Mouse (Mus musculus): ENCODE measurements around the gene Epb41l2. TPM values are rescaled to one million over a fixed set of nuclear protein-coding genes. Genes with fewer than 3 reads are reported as not detected.

Epb41l2 gene
- polyA plus RNA-seq, 2 experiments: 6.8 to 11.7 TPM

DNA sequence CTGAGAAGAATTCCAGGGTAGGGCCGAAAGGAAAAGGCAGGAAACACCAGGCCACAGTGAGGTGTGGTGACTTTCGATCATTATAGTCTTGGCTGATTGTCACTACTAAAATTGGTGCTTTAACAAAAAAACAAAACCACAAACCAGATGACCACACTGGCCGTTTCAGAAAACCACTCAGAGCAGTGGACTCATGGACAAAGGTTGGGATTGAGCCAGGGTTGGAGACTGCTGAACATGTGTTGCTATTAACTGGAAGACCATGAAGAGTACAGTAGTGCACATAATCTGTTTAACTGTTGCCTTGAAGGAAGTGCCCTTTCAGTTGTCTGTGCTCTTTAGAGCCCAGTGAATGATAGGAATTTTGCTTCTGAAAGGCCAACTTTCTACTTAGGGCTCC, 167.5 kb downstream of the Epb41l2 start:
- ATAC-seq (ENCODE audit: insufficient read depth) (no peak), DNase-seq (ENCODE audit: low read depth in 3 of 3, low spot score in 3 of 3) (no peak)
- TF ChIP-seq EP300 (IDR thresholded peaks at IDR 0.05; ENCODE audit: low read depth): no peak
- no peak for TF ChIP-seq CTCF (IDR thresholded peaks at IDR 0.05; ENCODE audit: low read depth)
- no peak overlapping the region for H3K9ac ChIP-seq (replicated peaks)
- H3K36me3 ChIP-seq (replicated peaks; ENCODE audit: control insufficient read depth, insufficient read depth, low read depth): no peaks in the 10 kb centered on the region
- H3K9me3 ChIP-seq (ENCODE audit: control insufficient read depth, low read length): no peaks in the 10 kb centered on the region
- H3K27ac ChIP-seq: no peak overlapping the region
- no peaks in the 10 kb centered on the region for H3K27me3 ChIP-seq (ENCODE audit: control insufficient read depth, insufficient read depth, low read length)
- no peaks in the 10 kb centered on the region for H3K4me1 ChIP-seq (replicated peaks; ENCODE audit: control insufficient read depth in 2 of 2, insufficient read depth in 2 of 2, low read length in 1 of 2)
- 48% methylated on average over 3 of the region's 3 CpGs for whole genome bisulfite sequencing (ENCODE audit: insufficient replicate concordance)
- no peak overlapping the region for H3K4me2 ChIP-seq (ENCODE audit: low read depth)
- H3K4me3 ChIP-seq (ENCODE audit: insufficient read depth in 1 of 2, low read depth in 2 of 2, low read length in 2 of 2): no peak overlapping the region

- H3K4me3 ChIP-seq (ENCODE audit: insufficient read depth in 1 of 2, low read depth in 2 of 2, low read length in 2 of 2): no peak overlapping the region
- no peak for DNase-seq (ENCODE audit: low read depth in 3 of 3, low spot score in 3 of 3)
- no peak for ATAC-seq (ENCODE audit: insufficient read depth)
- H3K27ac ChIP-seq: no peak overlapping the region
- 68% methylated on average over 13 of the region's 13 CpGs for WGBS (ENCODE audit: insufficient replicate concordance)
- no peaks in the 10 kb centered on the region for H3K9me3 ChIP-seq (ENCODE audit: control insufficient read depth, low read length)
- H3K4me2 ChIP-seq (ENCODE audit: low read depth): no peak overlapping the region
- H3K36me3 ChIP-seq (replicated peaks; ENCODE audit: control insufficient read depth, insufficient read depth, low read depth): no peaks in the 10 kb centered on the region
- no peak overlapping the region for H3K9ac ChIP-seq (replicated peaks)
- no peak for TF ChIP-seq EP300 (IDR thresholded peaks at IDR 0.05; ENCODE audit: low read depth)
- TF ChIP-seq CTCF (IDR thresholded peaks at IDR 0.05; ENCODE audit: low read depth): no peak
- H3K4me1 ChIP-seq (replicated peaks; ENCODE audit: control insufficient read depth in 2 of 2, insufficient read depth in 2 of 2, low read length in 1 of 2): no peaks in the 10 kb centered on the region
- H3K27me3 ChIP-seq (ENCODE audit: control insufficient read depth, insufficient read depth, low read length): no peaks in the 10 kb centered on the region
Observed at GRCm38 (mm10) chr10:25531335-25531734, 171.7 kb downstream of the Epb41l2 start.

- no peaks in the 10 kb centered on the region for H3K27me3 ChIP-seq (ENCODE audit: control insufficient read depth, insufficient read depth, low read length)
- H3K36me3 ChIP-seq (replicated peaks; ENCODE audit: control insufficient read depth, insufficient read depth, low read depth): no peaks in the 10 kb centered on the region
- no peak overlapping the region for H3K27ac ChIP-seq
- H3K4me2 ChIP-seq (ENCODE audit: low read depth): no peak overlapping the region
- no peak for DNase-seq (ENCODE audit: low read depth in 3 of 3, low spot score in 3 of 3)
- 50% methylated on average over 2 of the region's 2 CpGs for WGBS (ENCODE audit: insufficient replicate concordance)
- H3K4me3 ChIP-seq (ENCODE audit: insufficient read depth in 1 of 2, low read depth in 2 of 2, low read length in 2 of 2): no peak overlapping the region
- no peak overlapping the region for H3K9ac ChIP-seq (replicated peaks)
- no peak for TF ChIP-seq EP300 (IDR thresholded peaks at IDR 0.05; ENCODE audit: low read depth)
- TF ChIP-seq CTCF (IDR thresholded peaks at IDR 0.05; ENCODE audit: low read depth): no peak
- H3K9me3 ChIP-seq (ENCODE audit: control insufficient read depth, low read length): no peaks in the 10 kb centered on the region
- ATAC-seq (ENCODE audit: insufficient read depth): no peak
- no peaks in the 10 kb centered on the region for H3K4me1 ChIP-seq (replicated peaks; ENCODE audit: control insufficient read depth in 2 of 2, insufficient read depth in 2 of 2, low read length in 1 of 2)
Observed at GRCm38 (mm10) chr10:25533105-25533504, 173.5 kb downstream of the Epb41l2 start.

DNA sequence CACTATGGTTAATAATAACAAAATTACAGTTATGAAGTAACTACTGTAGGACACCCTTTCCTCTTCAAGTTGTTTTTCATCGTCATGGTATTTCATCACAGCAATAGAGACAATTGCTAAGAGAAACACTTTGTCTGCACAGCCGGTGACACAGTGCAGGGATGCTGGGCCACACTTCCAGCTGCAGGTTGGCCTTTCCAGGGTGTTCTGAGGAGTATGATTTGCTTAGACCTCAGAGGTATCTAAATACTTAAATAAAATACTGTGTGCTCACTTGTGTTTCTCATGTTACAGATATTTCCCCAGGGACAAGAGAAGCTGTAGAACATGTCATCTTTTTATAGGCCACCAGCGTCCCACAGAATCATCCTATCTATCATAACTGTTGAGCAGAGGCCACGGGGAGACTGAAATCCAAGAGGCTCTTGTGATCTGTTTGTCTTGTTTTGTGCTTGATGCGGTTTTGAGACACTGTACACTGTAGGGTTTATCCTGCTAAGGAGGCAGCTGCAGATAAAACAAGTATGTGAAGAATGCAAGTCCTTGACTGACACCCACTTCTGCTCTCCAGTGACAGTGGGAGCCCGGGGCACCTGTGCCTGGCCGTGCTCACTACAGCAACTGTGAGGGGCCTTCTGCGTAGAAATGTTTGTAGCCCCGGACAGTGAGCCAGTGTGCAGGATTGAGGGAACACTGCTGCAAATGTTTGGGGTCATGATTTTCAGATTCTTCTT, 174.1 kb downstream of the Epb41l2 start:
- H3K9me3 ChIP-seq (ENCODE audit: control insufficient read depth, low read length): no peaks in the 10 kb centered on the region
- ATAC-seq (ENCODE audit: insufficient read depth) (no peak), DNase-seq (ENCODE audit: low read depth in 3 of 3, low spot score in 3 of 3) (no peak)
- WGBS (ENCODE audit: insufficient replicate concordance): 59% methylated on average over 9 of the region's 9 CpGs
- H3K36me3 ChIP-seq (replicated peaks; ENCODE audit: control insufficient read depth, insufficient read depth, low read depth): no peaks in the 10 kb centered on the region
- no peaks in the 10 kb centered on the region; a peak in 1 of 4 replicates for H3K4me1 ChIP-seq (replicated peaks; ENCODE audit: control insufficient read depth in 2 of 2, insufficient read depth in 2 of 2, low read length in 1 of 2)
- TF ChIP-seq CTCF (IDR thresholded peaks at IDR 0.05; ENCODE audit: low read depth): no peak
- no peak for TF ChIP-seq EP300 (IDR thresholded peaks at IDR 0.05; ENCODE audit: low read depth)
- H3K27ac ChIP-seq: no peak overlapping the region
- H3K4me3 ChIP-seq (ENCODE audit: insufficient read depth in 1 of 2, low read depth in 2 of 2, low read length in 2 of 2): no peak overlapping the region
- no peaks in the 10 kb centered on the region for H3K27me3 ChIP-seq (ENCODE audit: control insufficient read depth, insufficient read depth, low read length)
- peak overlapping the region; percentile 37 for H3K4me2 ChIP-seq (ENCODE audit: low read depth)
- H3K9ac ChIP-seq (replicated peaks): no peak overlapping the region

GRCm38 (mm10) chr10:25534467-25534866, 174.9 kb downstream of the Epb41l2 start:
- no peak for ATAC-seq (ENCODE audit: insufficient read depth)
- H3K36me3 ChIP-seq (replicated peaks; ENCODE audit: control insufficient read depth, insufficient read depth, low read depth): no peaks in the 10 kb centered on the region
- no peak overlapping the region for H3K9ac ChIP-seq (replicated peaks)
- peak overlapping the region; percentile 37 for H3K4me2 ChIP-seq (ENCODE audit: low read depth)
- H3K27ac ChIP-seq: no peak overlapping the region
- WGBS (ENCODE audit: insufficient replicate concordance): 58% methylated on average over 5 of the region's 5 CpGs
- H3K4me1 ChIP-seq (replicated peaks; ENCODE audit: control insufficient read depth in 2 of 2, insufficient read depth in 2 of 2, low read length in 1 of 2): peaks cover 0 to 2% of the 10 kb centered on the region in 2 experiments; a peak in 1 of 4 replicates
- H3K27me3 ChIP-seq (ENCODE audit: control insufficient read depth, insufficient read depth, low read length): no peaks in the 10 kb centered on the region
- H3K4me3 ChIP-seq (ENCODE audit: insufficient read depth in 1 of 2, low read depth in 2 of 2, low read length in 2 of 2): peak overlapping the region in 1 of 2 experiments; percentile 28; a peak in 2 of 4 replicates
- no peak for TF ChIP-seq EP300 (IDR thresholded peaks at IDR 0.05; ENCODE audit: low read depth)
- TF ChIP-seq CTCF (IDR thresholded peaks at IDR 0.05; ENCODE audit: low read depth): no peak
- DNase-seq (ENCODE audit: low read depth in 3 of 3, low spot score in 3 of 3): no peak
- H3K9me3 ChIP-seq (ENCODE audit: control insufficient read depth, low read length): no peaks in the 10 kb centered on the region
